Comparison of ENCODE assay signal across 8 mouse cellular contexts in genomic region chr5:105500132-105501121, GRCm38 (mm10). TPM values are rescaled to one million over a fixed set of nuclear protein-coding genes. Genes with fewer than 3 reads are reported as not detected.
A peak's percentile ranks its signal among the peaks of the same experiment; 100 is the strongest.
DNase-seq lines count a peak whose midpoint lies in the region; ATAC-seq lines count a peak whose summit lies in the region.

No protein-coding gene starts in this region.

- H3K27me3 ChIP-seq in forebrain, embryonic 11.5 days (ENCODE audit: control insufficient read depth, insufficient read depth, low read length), result no peaks in the 10 kb centered on the region

- no peak overlapping the region for H3K9ac ChIP-seq in forebrain, embryonic 11.5 days (ENCODE audit: low read length)

- no peak overlapping the region for H3K27ac ChIP-seq in forebrain, embryonic 11.5 days (ENCODE audit: low read depth, low read length)

- H3K4me2 ChIP-seq in forebrain, embryonic 11.5 days (ENCODE audit: low read depth, low read length, severe bottlenecking), result no peak overlapping the region

- peak; percentile 61 for ATAC-seq in CD4-positive, CD25-positive, alpha-beta regulatory T cell, adult 4 months
- ATAC-seq in forebrain, embryonic 11.5 days (replicated peaks; ENCODE audit: low FRiP score), result 0 out of 2 replicates have a peak, but pooled peaks have one; percentile 14
- peak; percentile 50; the same call in 1 of the 2 replicates for ATAC-seq in megakaryocyte-erythroid progenitor cell, adult 5-6 weeks (replicated peaks; ENCODE audit: low FRiP score, low TSS enrichment, poor library complexity, severe bottlenecking)
- no peak for ATAC-seq in frontal cortex, adult (ENCODE audit: low TSS enrichment)

- intact Hi-C loops in left cerebral cortex, postnatal 14 days (cut with DNase I), result no loop called here

- H3K4me3 ChIP-seq in forebrain, embryonic 11.5 days (ENCODE audit: low read depth, low read length), result no peak overlapping the region

- 44% methylated on average over 12 of the region's 12 CpGs for WGBS in forebrain, embryonic 11.5 days

- H3K4me1 ChIP-seq in forebrain, embryonic 11.5 days (replicated peaks; ENCODE audit: control insufficient read depth, insufficient read depth, low read length), result peaks cover 14% of the 10 kb centered on the region

- peak; percentile 49 for DNase-seq in adrenal gland, adult 2 months
- no peak for DNase-seq in adrenal gland, postnatal 4 days (ENCODE audit: low spot score in 2 of 2)
- DNase-seq in forebrain, embryonic 11.5 days (ENCODE audit: low spot score), result peak; percentile 53
- DNase-seq in thymus, postnatal 36 days, result peak; percentile 64 to 65
- no peak for DNase-seq in left cerebral cortex, postnatal 14 days (ENCODE audit: low spot score in 2 of 2)

- H3K36me3 ChIP-seq in forebrain, embryonic 11.5 days (ENCODE audit: control insufficient read depth, insufficient read depth, low read length), result no peaks in the 10 kb centered on the region

- H3K9me3 ChIP-seq in forebrain, embryonic 11.5 days (ENCODE audit: control insufficient read depth, low read length), result no peaks in the 10 kb centered on the region; the same call in 1 of the 2 replicates

RNA-seq across cellular contexts. Expression of gene Lrrc8c, which starts 18.8 kb away (rescaled TPM):
- total RNA-seq in adrenal gland, adult 2 months (2021), result 10 to 100 TPM; 21.5 to 25.9 TPM
- 43.5 and 63.9 TPM in 2 replicates for polyA plus RNA-seq in adrenal gland, adult 2 months (2012; rRNA removed)
- total RNA-seq in adrenal gland, postnatal 4 days (2021), result 10 to 100 TPM; 29.7 to 36.3 TPM
- 10 to 100 TPM; 69.5 to 73.5 TPM for polyA plus RNA-seq in CD4-positive, CD25-positive, alpha-beta regulatory T cell, adult 4 months (2017; shearing (Covaris generic))
- polyA plus RNA-seq in forebrain, embryonic 11.5 days (2014; fragmentation: Nextera tagmentation; extraction: Ambion mirVana), result 10.1 and 14.9 TPM in 2 replicates
- total RNA-seq in megakaryocyte-erythroid progenitor cell, adult 5-6 weeks (2014; fragmentation: Nextera tagmentation), result 64.7 and 81.9 TPM in 2 replicates
- total RNA-seq in megakaryocyte-erythroid progenitor cell, adult 5-6 weeks (2017), result 15.3 and 22.5 TPM in 2 replicates
- total RNA-seq in left cerebral cortex, postnatal 14 days (2021), result 10 to 100 TPM; 28.2 to 36.4 TPM

Comparison
In these comparisons a context has a peak if more than half of its experiments do, and no peak if none do; other contexts are left out.
1. DNase-seq: peak in adrenal gland, adult 2 months (single experiment), forebrain, embryonic 11.5 days (single experiment) and thymus, postnatal 36 days (2 of 2); none in adrenal gland, postnatal 4 days (0 of 2) and left cerebral cortex, postnatal 14 days (0 of 2).